21 mouse cellular contexts compared by ENCODE assay signal in the genomic region with DNA sequence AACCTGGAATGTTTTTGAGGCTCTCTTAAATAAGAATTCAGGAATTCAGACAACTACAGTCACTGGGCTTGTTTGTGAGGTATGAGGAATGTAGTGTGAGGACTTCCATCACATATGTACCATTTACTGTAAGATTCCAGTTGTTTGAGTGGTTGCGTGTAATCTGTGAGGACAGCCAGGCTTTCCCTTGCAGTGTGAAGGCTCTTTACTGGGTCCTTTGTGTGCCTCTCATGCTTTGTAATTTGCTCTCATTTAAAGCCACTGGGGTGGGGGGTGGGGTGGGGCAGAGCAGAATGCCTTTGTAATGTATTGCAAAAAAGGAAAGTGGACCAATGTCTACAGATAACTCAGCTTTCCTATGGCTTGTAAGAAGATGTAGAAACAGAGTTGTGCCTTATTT.
"Had no signal": no experiment of that assay in that cellular context is flagged by ENCODE, and none has a peak within 500 bp of the region (broad histone marks: within the 10 kb centered on the region; RNA-seq: fewer than 3 reads in every experiment).

No protein-coding gene starts in this region.

- H3K9me3 ChIP-seq: heart, embryonic 13.5 days; heart, embryonic 15.5 days; hindbrain, embryonic 13.5 days; hindbrain, embryonic 15.5 days; kidney, embryonic 15.5 days; limb, embryonic 13.5 days; limb, embryonic 15.5 days had no signal

- H3K36me3 ChIP-seq: heart, embryonic 13.5 days; heart, embryonic 15.5 days; hindbrain, embryonic 13.5 days; hindbrain, embryonic 15.5 days; kidney, embryonic 15.5 days; limb, embryonic 13.5 days; limb, embryonic 15.5 days had no signal

- H3K9ac ChIP-seq: heart, embryonic 13.5 days; heart, embryonic 15.5 days; hindbrain, embryonic 13.5 days; hindbrain, embryonic 15.5 days; kidney, embryonic 15.5 days; limb, embryonic 13.5 days; limb, embryonic 15.5 days had no signal

- H3K27me3 ChIP-seq: heart, embryonic 13.5 days; heart, embryonic 15.5 days; hindbrain, embryonic 13.5 days; hindbrain, embryonic 15.5 days; kidney, embryonic 15.5 days; limb, embryonic 13.5 days; limb, embryonic 15.5 days had no signal

- H3K4me2 ChIP-seq: heart, embryonic 11.5 days; heart, embryonic 13.5 days; heart, embryonic 15.5 days; hindbrain, embryonic 13.5 days; hindbrain, embryonic 15.5 days; kidney, embryonic 15.5 days; limb, embryonic 13.5 days; limb, embryonic 15.5 days had no signal

- H3K27ac ChIP-seq: heart, adult 2 months; heart, embryonic 13.5 days; heart, embryonic 15.5 days; hindbrain, embryonic 13.5 days; hindbrain, embryonic 15.5 days; hindbrain, postnatal 0 days; kidney, embryonic 15.5 days; kidney, postnatal 0 days; limb, embryonic 13.5 days; limb, embryonic 15.5 days had no signal

- DNase-seq: gastrocnemius, postnatal 14 days; gastrocnemius, postnatal 36 days; heart, adult 11 months; heart, adult 2 months; heart, postnatal 14 days; heart, postnatal 36 days; kidney, adult 11 months; layer of hippocampus, adult 9-11 months; layer of hippocampus, postnatal 36 days; left cerebral cortex, postnatal 4 days had no signal

- H3K4me1 ChIP-seq: heart, embryonic 13.5 days; heart, embryonic 15.5 days; hindbrain, embryonic 13.5 days; hindbrain, embryonic 15.5 days; kidney, embryonic 15.5 days; limb, embryonic 13.5 days; limb, embryonic 15.5 days had no signal

- H3K4me3 ChIP-seq: heart, adult 2 months; heart, embryonic 13.5 days; heart, embryonic 15.5 days; hindbrain, embryonic 13.5 days; hindbrain, embryonic 15.5 days; kidney, embryonic 15.5 days; limb, embryonic 13.5 days; limb, embryonic 15.5 days had no signal

- ATAC-seq: hindbrain, postnatal 0 days; intestine, embryonic 16.5 days had no signal
